Mouse (Mus musculus) ES-E14 (cell line): ENCODE results near the gene Cplx3. TPM values are rescaled to one million over a fixed set of nuclear protein-coding genes. Genes with fewer than 3 reads are reported as not detected.
A peak's percentile ranks its signal among the peaks of the same experiment; 100 is the strongest.

Experiments
- DNase-seq: peaks from one replicate; pipeline ENCODE4 v3.0.0-alpha.2; 2013; ENCODE audit warnings: low read depth, low spot score
- H3K27ac ChIP-seq: 2 replicates; pipeline ENCODE4 v1.5.1; 2012; ENCODE audit warnings: low read depth, mild to moderate bottlenecking, low read length, moderate library complexity, mixed read lengths; ENCODE audit not compliant: poor library complexity, insufficient read depth, severe bottlenecking
- H3K36me3 ChIP-seq: 2 replicates; pipeline ENCODE4 v1.6.1; 2012; ENCODE audit warnings: mild to moderate bottlenecking, low read length, moderate library complexity, mixed read lengths; ENCODE audit not compliant: control insufficient read depth, poor library complexity, insufficient read depth, severe bottlenecking
- H3K4me1 ChIP-seq, 2 experiments: fragments of 150-350 bp in 1 of 2; sonication (generic) in 1 of 2; 2 replicates each; pipeline ENCODE4 v1.6.1; 2012; ENCODE audit warnings: low read length in 2 of 2, mild to moderate bottlenecking in 1 of 2, mixed read lengths in 1 of 2; ENCODE audit not compliant: control insufficient read depth in 2 of 2, insufficient read depth in 2 of 2, poor library complexity in 1 of 2
- H3K4me3 ChIP-seq, 2 experiments: fragments of 150-350 bp in 1 of 2; sonication (generic) in 1 of 2; 2 replicates each; pipeline ENCODE4 v1.5.1; 2012; ENCODE audit warnings: low read length in 2 of 2, low read depth in 1 of 2, mild to moderate bottlenecking in 1 of 2, mixed read lengths in 1 of 2; ENCODE audit not compliant: insufficient read depth in 1 of 2, poor library complexity in 1 of 2, severe bottlenecking in 1 of 2
- H3K9ac ChIP-seq: 2 replicates; pipeline ENCODE4 v1.6.1; 2012; ENCODE audit warnings: low read depth, mild to moderate bottlenecking, low read length, mixed read lengths; ENCODE audit not compliant: poor library complexity, insufficient read depth, severe bottlenecking
- H3K9me3 ChIP-seq: fragments of 150-350 bp; sonication (generic); 2 replicates; pipeline ENCODE4 v1.6.1; 2012; ENCODE audit warnings: low read depth, mild to moderate bottlenecking, low read length; ENCODE audit not compliant: control insufficient read depth, insufficient read depth
- CHD2 ChIP-seq: IDR thresholded peaks from 2 replicates; pipeline ENCODE4 v1.6.1; 2014; ENCODE audit warnings: mild to moderate bottlenecking, low read depth, low read length, inconsistent platforms
- HCFC1 ChIP-seq: IDR thresholded peaks from 2 replicates; pipeline ENCODE4 v1.6.1; 2012; ENCODE audit warnings: low read length, inconsistent platforms, borderline replicate concordance; ENCODE audit not compliant: insufficient read depth
- MAFK ChIP-seq: IDR thresholded peaks from 2 replicates; pipeline ENCODE4 v1.6.1; 2014; ENCODE audit warnings: mild to moderate bottlenecking, low read depth, low read length, inconsistent platforms; ENCODE audit not compliant: insufficient read depth
- ZC3H11A ChIP-seq: IDR thresholded peaks from 2 replicates; pipeline ENCODE4 v1.6.1; 2012; ENCODE audit warnings: low read depth, mild to moderate bottlenecking, inconsistent platforms, low read length, borderline replicate concordance
- ZNF384 ChIP-seq: IDR thresholded peaks from 2 replicates; pipeline ENCODE4 v1.6.1; 2012; ENCODE audit warnings: low read depth, low read length, inconsistent platforms
- in situ Hi-C, 2 experiments: fragments of 600-800 bp; cut with MboI; formaldehyde crosslinking; loops; one replicate each; pipeline ENCODE4 v1.15.1; 2025; ENCODE audit warnings: low sequenced_read_pairs in 2 of 2, inconsistent platforms in 1 of 2; ENCODE audit not compliant: unreplicated experiment in 2 of 2
- total RNA-seq: library from RNA; depleted of rRNA; stranded (reverse); fragments of 300-350 nt; gene quantifications from 2 replicates; pipeline ENCODE4 v1.2.3, GENCODE M21; 2012

Gene Cplx3
- total RNA-seq, 1 experiment = not detected

DNA sequence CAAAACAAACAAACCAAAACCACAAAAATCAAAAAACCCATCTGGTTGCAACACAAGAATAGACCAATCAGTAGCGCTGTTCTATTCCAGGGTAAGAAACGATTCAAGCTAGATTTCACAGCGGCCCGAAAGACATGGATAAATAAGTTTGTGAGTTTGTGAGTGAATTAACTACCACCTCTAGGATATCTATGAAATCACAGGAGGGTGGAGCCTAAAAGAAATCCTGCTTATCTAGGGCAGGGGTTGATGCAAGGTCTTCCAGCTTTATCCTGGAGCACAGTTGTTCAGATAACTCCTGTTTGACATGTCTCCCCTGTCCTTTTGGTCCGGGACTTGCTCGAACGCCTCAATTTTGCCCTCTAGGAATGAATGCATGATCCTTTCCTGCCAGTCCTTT is 45.8 kb downstream of the Cplx3 start:
- no peak overlapping the region for H3K27ac ChIP-seq
- H3K9ac ChIP-seq = no peak overlapping the region
- H3K36me3 ChIP-seq = no peaks in the 10 kb centered on the region
- no peak for DNase-seq
- H3K4me1 ChIP-seq = peaks cover 0 to 3% of the 10 kb centered on the region in 2 experiments; a peak in 2 of 4 replicates
- in situ Hi-C loops = no loop called here
- no peak for TF ChIP-seq HCFC1
- no peak for TF ChIP-seq ZNF384
- TF ChIP-seq ZC3H11A = no peak
- TF ChIP-seq CHD2 = no peak
- no peak for TF ChIP-seq MAFK
- no peaks in the 10 kb centered on the region for H3K9me3 ChIP-seq
- peak overlapping the region in 1 of 2 experiments; percentile 100; a peak in 2 of 4 replicates for H3K4me3 ChIP-seq

DNA sequence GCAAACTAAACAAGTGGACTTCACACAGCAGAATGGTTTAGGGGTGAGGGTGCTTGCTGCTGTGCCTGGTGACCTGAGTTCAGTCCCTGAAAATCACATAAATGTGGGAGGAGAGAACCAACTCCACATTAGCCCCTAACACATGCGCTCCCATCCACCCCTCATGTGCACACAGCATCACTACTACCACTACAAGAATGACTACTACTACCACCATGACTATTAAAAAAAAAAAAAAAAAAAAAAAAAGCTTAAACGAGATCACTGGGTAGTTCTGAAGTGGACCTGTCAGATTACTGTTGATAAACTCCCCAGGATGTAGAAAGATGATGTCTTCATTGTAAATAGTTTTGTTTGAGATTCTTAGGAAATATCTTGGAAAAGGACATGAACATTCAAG is 46.5 kb downstream of the Cplx3 start:
- in situ Hi-C loops = no loop called here
- H3K9me3 ChIP-seq = no peaks in the 10 kb centered on the region
- no peaks in the 10 kb centered on the region for H3K36me3 ChIP-seq
- no peak overlapping the region for H3K4me3 ChIP-seq
- no peak overlapping the region for H3K27ac ChIP-seq
- H3K9ac ChIP-seq = no peak overlapping the region
- no peak for DNase-seq
- TF ChIP-seq CHD2 (no peak), MAFK (no peak)
- H3K4me1 ChIP-seq = peaks cover 0 to 5% of the 10 kb centered on the region in 2 experiments; a peak in 2 of 4 replicates

DNA sequence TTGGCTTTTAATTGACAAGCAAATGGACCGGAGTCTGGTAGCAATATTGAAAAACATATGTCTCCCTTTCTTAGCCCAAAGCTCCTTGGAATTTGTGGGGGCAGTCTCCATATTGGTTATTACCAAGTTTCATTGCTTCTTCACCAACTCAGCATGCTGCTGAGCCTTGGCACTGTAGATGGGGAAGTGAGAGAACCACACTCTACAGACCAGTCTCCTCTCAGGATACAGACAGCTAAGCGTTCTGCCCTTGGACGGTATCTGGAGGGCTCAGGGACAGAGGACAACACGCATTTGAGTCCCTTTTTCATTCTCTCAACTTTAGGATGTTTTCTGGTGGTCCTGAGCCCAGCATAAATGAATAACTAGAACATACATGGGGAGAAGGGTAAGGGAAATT is 47.5 kb downstream of the Cplx3 start:
- no peaks in the 10 kb centered on the region for H3K9me3 ChIP-seq
- no peak overlapping the region for H3K9ac ChIP-seq
- peaks cover under 1 to 9% of the 10 kb centered on the region in 2 experiments; a peak in 3 of 4 replicates for H3K4me1 ChIP-seq
- DNase-seq = no peak
- in situ Hi-C loops = no loop called here
- TF ChIP-seq HCFC1 (no peak), CHD2 (no peak), ZC3H11A (no peak), MAFK (no peak), ZNF384 (no peak)
- H3K4me3 ChIP-seq = no peak overlapping the region
- H3K36me3 ChIP-seq = no peaks in the 10 kb centered on the region
- no peak overlapping the region for H3K27ac ChIP-seq

DNA sequence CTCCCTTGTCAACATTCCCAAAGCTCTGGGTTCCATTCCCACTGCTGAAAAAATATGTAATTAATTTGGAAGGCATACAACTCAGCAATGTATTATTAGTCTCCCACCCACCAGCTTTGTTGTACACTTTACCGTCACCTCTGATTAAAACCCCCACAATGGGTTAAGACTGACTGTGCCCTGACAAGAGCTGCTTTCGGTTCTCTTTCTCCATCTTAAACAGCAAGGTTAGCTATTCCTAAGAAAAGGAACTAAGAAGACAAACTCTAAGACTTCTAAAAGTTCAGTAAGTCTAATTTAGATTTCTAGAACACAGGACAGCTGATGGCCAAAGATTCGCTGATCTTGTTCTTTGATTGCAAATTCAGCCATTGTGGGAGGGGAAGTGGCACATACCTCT is 48.9 kb downstream of the Cplx3 start:
- Histone ChIP-seq H3K36me3 (no peaks in the 10 kb centered on the region), H3K4me1 (peaks cover 6 to 15% of the 10 kb centered on the region in 2 experiments; a peak in 3 of 4 replicates), H3K4me3 (no peak overlapping the region), H3K9me3 (no peaks in the 10 kb centered on the region), H3K27ac (no peak overlapping the region), H3K9ac (no peak overlapping the region)
- DNase-seq = no peak
- no peak for TF ChIP-seq ZNF384
- TF ChIP-seq ZC3H11A = no peak
- no peak for TF ChIP-seq MAFK
- no peak for TF ChIP-seq CHD2
- TF ChIP-seq HCFC1 = no peak
- in situ Hi-C loops = no loop called here

DNA sequence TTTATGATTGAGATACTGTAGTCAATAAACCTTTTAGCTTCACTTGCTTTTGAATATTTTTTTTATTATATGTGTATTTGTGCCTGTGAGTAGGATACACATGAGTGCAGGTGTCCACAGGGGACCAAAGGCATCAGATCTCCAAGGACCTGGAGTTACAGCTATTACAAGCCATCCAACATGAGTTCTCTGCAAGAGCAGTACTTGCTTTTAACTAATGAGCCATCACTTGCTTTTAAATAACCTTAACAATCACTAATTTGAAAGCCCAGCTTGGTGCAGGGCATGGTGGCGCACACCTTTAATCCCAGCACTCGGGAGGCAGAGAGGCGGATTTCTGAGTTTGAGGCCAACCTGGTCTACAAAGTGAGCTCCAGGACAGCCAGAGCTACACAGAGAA is 51.3 kb downstream of the Cplx3 start:
- in situ Hi-C loops = no loop called here
- TF ChIP-seq HCFC1 = no peak
- no peak for TF ChIP-seq MAFK
- no peak for TF ChIP-seq CHD2
- H3K9me3 ChIP-seq = no peaks in the 10 kb centered on the region; the same call in 1 of the 2 replicates
- no peak overlapping the region for H3K27ac ChIP-seq
- H3K36me3 ChIP-seq = 0 out of 2 replicates have a peak, but pooled peaks cover 3% of the 10 kb centered on the region
- no peak overlapping the region for H3K9ac ChIP-seq
- no peak overlapping the region for H3K4me3 ChIP-seq
- no peak for DNase-seq
- peaks cover 6 to 12% of the 10 kb centered on the region in 2 experiments; a peak in 3 of 4 replicates for H3K4me1 ChIP-seq
